Mouse (Mus musculus) limb, embryonic 15.5 days (tissue): ENCODE measurements around the gene Mdm2. TPM values are rescaled to one million over a fixed set of nuclear protein-coding genes. Genes with fewer than 3 reads are reported as not detected.

Source experiments
- ATAC-seq: fragments of 200-750 bp; cut with Nextera tagmentation; 2 replicates; pipeline ENCODE4 v1.8.0; 2017; ENCODE audit warnings: low read depth, moderate TSS enrichment; ENCODE audit not compliant: insufficient number of reproducible peaks, low FRiP score, low TSS enrichment
- H3K27ac ChIP-seq: fragments of 300-500 bp; sonication (generic); 2 replicates; pipeline ENCODE4 v1.5.1; 2015; ENCODE audit warnings: moderate library complexity, mild to moderate bottlenecking, inconsistent platforms
- H3K27me3 ChIP-seq: fragments of 300-500 bp; sonication (generic); 2 replicates; pipeline ENCODE4 v1.6.1; 2015; ENCODE audit warnings: inconsistent platforms
- H3K36me3 ChIP-seq: fragments of 300-500 bp; sonication (generic); 2 replicates; pipeline ENCODE4 v1.6.1; 2015; ENCODE audit warnings: inconsistent platforms
- H3K4me1 ChIP-seq: fragments of 300-500 bp; sonication (generic); 2 replicates; pipeline ENCODE4 v1.6.1; 2015; ENCODE audit warnings: inconsistent platforms
- H3K4me2 ChIP-seq: fragments of 300-500 bp; sonication (generic); 2 replicates; pipeline ENCODE4 v1.6.1; 2015; ENCODE audit warnings: mild to moderate bottlenecking, inconsistent platforms
- H3K4me3 ChIP-seq: fragments of 300-500 bp; sonication (generic); 2 replicates; pipeline ENCODE4 v1.5.1; 2015; ENCODE audit warnings: mild to moderate bottlenecking, inconsistent platforms
- H3K9ac ChIP-seq: fragments of 300-500 bp; sonication (generic); 2 replicates; pipeline ENCODE4 v1.6.1; 2015; ENCODE audit warnings: inconsistent platforms
- H3K9me3 ChIP-seq: fragments of 300-500 bp; sonication (generic); 2 replicates; pipeline ENCODE4 v1.6.1; 2016; ENCODE audit warnings: inconsistent platforms
- WGBS: fragments of 180-500 bp; shearing (Covaris S2); methylation state at CpG from one replicate; pipeline ENCODE4 v1.1.7; 2015; 5-methylcytosine and 5-hydroxymethylcytosine counted together
- polyA plus RNA-seq: library from polyadenylated mRNA; unstranded; fragments of >200 nt; fragmentation: Nextera tagmentation; extraction: Ambion mirVana; gene quantifications from 2 replicates; pipeline ENCODE4 v1.2.1, GENCODE M21; 2015

Mdm2 gene
- polyA plus RNA-seq, 1 experiment from 2014 or later: 40.2 TPM

DNA sequence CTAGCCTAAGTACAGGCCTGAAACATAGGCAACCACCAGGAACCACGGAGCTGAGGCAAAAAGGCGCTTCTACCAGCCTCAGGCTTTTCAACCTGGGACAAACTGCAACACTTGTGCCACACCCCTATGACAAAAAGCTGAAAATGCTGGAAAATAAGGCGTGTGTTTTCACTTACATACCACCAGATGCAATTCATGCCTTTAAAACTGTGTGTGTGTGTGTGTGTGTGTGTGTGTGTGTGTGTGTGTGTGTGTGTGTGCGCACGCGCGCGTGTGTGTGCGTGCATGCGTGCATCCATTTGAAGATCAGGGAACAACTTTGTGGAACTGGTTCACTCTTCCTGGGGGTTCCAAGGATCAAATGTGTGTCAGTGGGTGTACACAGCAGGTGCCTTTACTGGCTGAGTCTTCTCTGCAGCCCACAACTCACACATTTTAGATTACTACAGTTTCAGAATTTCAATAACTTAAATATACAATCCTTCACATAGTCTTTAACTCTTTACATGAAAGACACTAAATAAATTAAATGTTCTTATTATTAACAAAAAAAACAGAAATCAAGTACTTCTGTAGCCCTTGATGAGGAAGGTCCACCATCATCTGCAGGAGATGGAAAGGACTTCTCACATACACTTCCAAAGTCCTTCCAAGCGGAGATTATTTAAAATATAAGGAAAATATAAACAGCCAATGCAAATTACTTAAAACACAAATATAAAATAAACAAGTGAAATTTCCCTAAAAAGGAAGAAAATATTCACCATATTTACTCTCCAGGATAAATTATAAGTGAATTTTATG is 21.1 kb downstream of the Mdm2 start:
- Histone ChIP-seq H3K4me2 (no peak overlapping the region), H3K9ac (no peak overlapping the region), H3K9me3 (no peaks in the 10 kb centered on the region), H3K4me1 (no peaks in the 10 kb centered on the region), H3K36me3 (peaks cover 49% of the 10 kb centered on the region), H3K4me3 (no peak overlapping the region), H3K27me3 (no peaks in the 10 kb centered on the region), H3K27ac (no peak overlapping the region)
- no peak for ATAC-seq
- WGBS: 92% methylated on average over 11 of the region's 11 CpGs

DNA sequence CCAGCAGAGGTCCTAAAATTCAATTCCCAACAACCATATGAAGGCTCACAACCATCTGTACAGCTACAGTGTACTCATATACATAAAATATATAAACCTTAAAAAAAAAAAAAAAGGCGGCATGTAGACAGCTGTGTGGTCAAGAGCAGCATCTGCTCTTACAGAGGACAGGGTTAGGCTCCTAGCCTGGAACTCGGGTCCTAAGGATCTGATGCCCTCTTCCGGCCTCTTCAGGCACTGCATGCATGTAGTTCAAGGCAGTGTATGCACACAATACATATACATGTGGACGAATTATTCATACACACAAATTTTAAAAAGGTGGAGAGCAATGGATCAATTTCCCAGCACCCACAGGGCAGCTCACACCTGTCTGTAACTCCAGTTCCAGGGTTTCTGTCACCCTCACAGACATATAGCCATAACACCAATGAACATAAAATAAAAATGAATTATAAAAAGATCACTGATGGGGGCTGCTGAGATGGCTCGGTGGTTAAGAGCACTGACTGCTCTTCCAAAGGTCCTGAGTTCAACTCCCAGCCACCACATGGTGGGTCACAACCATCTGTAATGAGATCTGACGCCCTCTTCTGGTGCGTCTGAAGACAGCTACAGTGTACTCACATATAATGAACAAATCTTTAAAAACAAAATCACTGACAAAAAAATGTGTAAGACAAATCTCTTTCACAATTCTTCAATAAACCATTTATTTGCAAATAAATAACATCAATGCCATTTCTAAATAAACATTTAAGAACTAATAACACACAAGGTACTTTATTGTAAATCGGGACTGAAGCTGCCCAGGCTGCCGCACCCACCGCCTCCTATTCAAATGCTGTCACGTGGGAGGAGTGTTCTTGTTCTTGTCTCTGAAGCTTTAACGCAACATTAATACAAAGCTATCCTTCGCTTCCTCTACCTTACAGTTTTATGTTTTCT is 22.1 kb downstream of the Mdm2 start:
- no peaks in the 10 kb centered on the region for H3K27me3 ChIP-seq
- H3K9me3 ChIP-seq: no peaks in the 10 kb centered on the region
- no peak overlapping the region for H3K4me2 ChIP-seq
- H3K27ac ChIP-seq: no peak overlapping the region
- WGBS: 86% methylated on average over 13 of the region's 13 CpGs
- no peak overlapping the region for H3K9ac ChIP-seq
- peaks cover 47% of the 10 kb centered on the region for H3K36me3 ChIP-seq
- no peak overlapping the region for H3K4me3 ChIP-seq
- no peak for ATAC-seq
- no peaks in the 10 kb centered on the region for H3K4me1 ChIP-seq

DNA sequence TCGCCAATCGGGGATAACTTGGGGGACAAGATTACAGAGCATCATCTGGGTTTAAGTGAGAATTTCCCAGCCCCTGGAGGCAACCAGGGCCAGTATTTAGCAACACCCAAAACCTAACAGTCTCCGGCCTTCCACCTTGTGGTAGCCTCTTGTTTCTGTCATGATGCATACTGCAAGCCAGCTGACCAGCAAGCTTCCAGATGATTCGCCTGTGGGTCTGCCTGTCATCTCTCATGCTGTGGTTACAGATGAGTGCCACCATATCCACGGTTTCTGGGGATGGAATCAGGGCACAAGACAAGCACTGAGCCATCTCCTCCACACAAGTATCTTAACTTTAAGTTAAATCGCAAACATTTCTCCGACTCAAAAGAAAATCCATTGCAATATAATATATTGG is 23.0 kb downstream of the Mdm2 start:
- Histone ChIP-seq H3K9ac (no peak overlapping the region), H3K9me3 (no peaks in the 10 kb centered on the region), H3K27me3 (no peaks in the 10 kb centered on the region), H3K4me2 (no peak overlapping the region), H3K4me3 (no peak overlapping the region), H3K36me3 (peaks cover 41% of the 10 kb centered on the region), H3K27ac (no peak overlapping the region), H3K4me1 (0 out of 2 replicates have a peak, but pooled peaks cover 5% of the 10 kb centered on the region)
- ATAC-seq: no peak
- WGBS: 92% methylated on average over 7 of the region's 7 CpGs

DNA sequence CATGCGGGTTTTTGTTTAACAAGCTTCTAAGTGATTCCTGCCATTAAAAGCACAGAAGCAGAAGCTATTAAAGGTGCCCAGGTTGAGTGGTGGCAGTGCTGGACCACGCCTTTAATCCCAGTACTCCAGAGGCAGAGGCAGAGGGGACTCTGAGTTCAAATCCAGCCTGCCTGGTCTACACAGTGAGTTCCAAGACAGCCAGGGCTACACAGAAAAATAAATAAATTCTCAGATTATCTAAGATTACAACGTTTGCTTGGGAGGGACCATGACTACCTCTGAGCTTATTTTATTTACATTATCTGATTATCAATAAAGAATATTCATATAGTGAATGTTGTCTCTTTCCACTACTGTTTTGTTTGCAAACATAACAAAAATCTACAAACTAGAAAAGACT is 23.5 kb downstream of the Mdm2 start:
- H3K9ac ChIP-seq: no peak overlapping the region
- H3K9me3 ChIP-seq: no peaks in the 10 kb centered on the region
- 0 out of 2 replicates have a peak, but pooled peaks cover 5% of the 10 kb centered on the region for H3K4me1 ChIP-seq
- no peak overlapping the region for H3K4me3 ChIP-seq
- H3K27ac ChIP-seq: no peak overlapping the region
- WGBS: 72% methylated on average over 3 of the region's 3 CpGs
- peaks cover 36% of the 10 kb centered on the region for H3K36me3 ChIP-seq
- no peak for ATAC-seq
- no peak overlapping the region for H3K4me2 ChIP-seq
- no peaks in the 10 kb centered on the region for H3K27me3 ChIP-seq

DNA sequence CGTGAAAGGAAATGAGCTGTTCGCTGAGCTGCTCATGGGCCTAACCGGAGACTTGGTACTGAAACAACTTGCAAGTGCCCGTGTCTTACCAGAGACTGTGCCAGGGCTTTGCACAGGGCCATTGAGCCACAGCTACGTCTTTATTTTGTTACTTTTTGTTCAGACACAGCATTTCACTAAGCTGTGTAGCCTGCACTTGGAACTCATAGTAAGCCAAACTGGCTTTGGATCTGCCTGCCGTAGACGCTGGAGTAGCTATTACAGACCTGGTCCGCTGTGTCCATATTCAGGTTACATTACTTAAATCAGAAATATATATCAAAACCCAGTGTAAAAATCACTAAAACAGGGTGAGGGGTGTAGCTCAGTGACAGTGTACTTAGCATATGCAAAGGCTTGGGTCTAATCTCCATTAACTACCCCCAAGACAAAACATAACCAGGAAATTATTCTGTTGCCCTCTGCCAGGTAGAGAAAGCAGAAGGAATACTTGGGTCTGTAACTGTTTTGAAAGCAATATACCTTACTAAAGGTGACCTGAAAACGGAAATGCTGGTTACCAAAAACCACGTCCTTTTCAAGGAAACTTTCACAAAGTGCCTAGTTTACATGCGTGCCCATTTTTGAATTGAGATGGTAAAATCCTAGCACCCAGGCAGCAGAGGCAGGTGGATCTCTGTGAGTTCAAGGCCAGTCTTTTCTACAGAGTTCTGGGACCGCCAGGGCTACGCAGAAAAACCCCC is 24.5 kb downstream of the Mdm2 start:
- Histone ChIP-seq H3K9me3 (no peaks in the 10 kb centered on the region), H3K4me1 (0 out of 2 replicates have a peak, but pooled peaks cover 5% of the 10 kb centered on the region), H3K9ac (no peak overlapping the region), H3K27ac (no peak overlapping the region), H3K4me2 (no peak overlapping the region), H3K27me3 (no peaks in the 10 kb centered on the region), H3K4me3 (no peak overlapping the region), H3K36me3 (peaks cover 28% of the 10 kb centered on the region)
- WGBS: 90% methylated on average over 13 of the region's 13 CpGs
- ATAC-seq: no peak

DNA sequence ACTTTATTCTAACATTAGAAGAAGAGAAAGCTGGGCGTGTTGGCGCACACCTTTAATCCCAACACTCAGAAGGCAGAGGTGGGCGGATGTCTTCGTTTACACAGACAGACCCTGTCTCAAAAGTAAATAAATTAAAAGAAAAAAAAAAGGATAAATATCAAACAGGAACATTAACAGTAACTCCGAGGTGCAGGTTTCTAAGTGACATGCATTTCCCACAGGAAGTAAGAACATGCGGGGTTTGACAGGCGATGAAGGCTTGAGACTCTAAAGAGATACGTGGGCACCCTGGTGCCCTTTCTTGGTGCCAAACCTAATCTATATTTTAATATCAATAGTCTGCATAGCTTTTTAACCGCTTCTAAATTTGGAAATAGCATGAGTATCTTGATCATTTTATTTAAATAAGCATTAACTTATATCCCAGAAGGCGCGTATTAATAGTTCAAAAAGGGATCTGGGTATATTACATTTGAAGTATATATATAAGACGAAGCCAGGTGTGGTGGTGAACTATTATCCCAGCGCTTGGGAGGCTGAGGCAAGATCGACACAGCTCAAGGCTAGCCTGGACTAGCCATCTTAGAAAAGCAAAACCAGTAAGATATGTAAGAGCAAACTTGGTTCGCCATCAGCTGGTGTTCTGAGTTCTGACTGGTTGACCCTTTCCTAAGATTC is 25.2 kb downstream of the Mdm2 start:
- H3K9ac ChIP-seq: no peak overlapping the region
- H3K9me3 ChIP-seq: no peaks in the 10 kb centered on the region
- no peak for ATAC-seq
- H3K27me3 ChIP-seq: no peaks in the 10 kb centered on the region
- 0 out of 2 replicates have a peak, but pooled peaks cover 5% of the 10 kb centered on the region for H3K4me1 ChIP-seq
- no peak overlapping the region for H3K4me2 ChIP-seq
- H3K36me3 ChIP-seq: peaks cover 22% of the 10 kb centered on the region
- no peak overlapping the region for H3K27ac ChIP-seq
- H3K4me3 ChIP-seq: no peak overlapping the region
- WGBS: 89% methylated on average over 15 of the region's 15 CpGs

DNA sequence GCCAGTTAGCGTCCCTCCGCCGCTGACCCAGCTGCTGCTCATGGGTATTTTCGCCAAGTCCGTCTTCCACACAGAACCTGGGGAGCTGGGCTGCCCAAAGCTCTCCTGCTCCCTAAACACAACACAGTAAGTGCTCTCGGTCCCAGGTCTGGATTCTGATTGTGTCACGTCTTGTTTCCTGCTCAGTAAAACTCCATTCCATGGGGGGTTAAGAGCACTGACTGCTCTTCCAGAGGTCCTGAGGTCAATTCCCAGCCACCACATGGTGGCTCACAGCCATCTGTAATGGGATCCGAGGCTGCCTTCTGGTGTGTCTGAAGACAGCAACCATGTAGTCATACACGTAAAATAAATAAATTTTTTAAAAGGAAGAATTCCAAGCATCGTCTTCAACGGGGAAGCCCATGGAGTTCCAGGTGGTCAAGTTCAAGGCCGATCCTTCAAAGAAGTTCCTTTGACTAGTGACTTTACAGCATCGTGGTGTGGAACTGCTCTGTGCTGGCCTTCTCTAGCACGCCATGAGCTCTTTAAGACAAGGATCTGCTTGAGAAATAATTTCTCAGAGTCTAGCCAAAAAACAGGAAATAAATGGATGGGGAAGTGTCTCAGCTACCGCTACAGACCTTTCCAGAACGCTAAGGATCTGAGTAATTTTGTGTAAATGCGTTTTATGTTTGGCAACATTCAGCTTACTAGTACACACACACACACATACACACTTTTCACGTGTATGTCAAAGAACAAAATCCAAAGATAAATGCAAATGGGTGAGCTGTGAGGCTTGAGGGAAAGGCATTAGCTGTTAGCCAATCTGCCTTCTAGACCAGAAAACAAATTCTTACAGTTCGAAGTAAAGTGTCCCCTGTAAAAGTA is 26.0 kb downstream of the Mdm2 start:
- no peak for ATAC-seq
- 84% methylated on average over 19 of the region's 19 CpGs for whole genome bisulfite sequencing
- Histone ChIP-seq H3K9me3 (no peaks in the 10 kb centered on the region), H3K4me3 (no peak overlapping the region), H3K4me2 (no peak overlapping the region), H3K4me1 (0 out of 2 replicates have a peak, but pooled peaks cover 5% of the 10 kb centered on the region), H3K27me3 (no peaks in the 10 kb centered on the region), H3K36me3 (peaks cover 18% of the 10 kb centered on the region), H3K27ac (no peak overlapping the region), H3K9ac (no peak overlapping the region)

DNA sequence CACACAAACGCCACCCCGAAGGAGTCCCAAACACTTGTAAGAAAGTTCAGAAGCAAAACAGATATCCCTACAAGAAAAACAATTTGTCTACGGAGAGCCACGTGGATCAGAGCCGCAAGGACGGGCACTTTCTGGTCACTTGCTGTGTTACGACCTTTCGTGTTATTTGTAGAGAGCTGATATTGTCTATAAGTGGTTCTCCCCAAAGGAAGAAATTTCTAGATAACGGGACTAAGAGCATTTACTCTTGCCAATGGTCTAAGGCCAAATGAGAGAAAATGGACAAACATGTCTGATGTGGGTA is 26.9 kb downstream of the Mdm2 start:
- no peak overlapping the region for H3K9ac ChIP-seq
- H3K9me3 ChIP-seq: no peaks in the 10 kb centered on the region
- H3K27me3 ChIP-seq: no peaks in the 10 kb centered on the region
- H3K36me3 ChIP-seq: peaks cover 11% of the 10 kb centered on the region
- ATAC-seq: no peak
- 83% methylated on average over 9 of the region's 9 CpGs for WGBS
- 0 out of 2 replicates have a peak, but pooled peaks cover 5% of the 10 kb centered on the region for H3K4me1 ChIP-seq
- no peak overlapping the region for H3K27ac ChIP-seq
- no peak overlapping the region for H3K4me3 ChIP-seq
- no peak overlapping the region for H3K4me2 ChIP-seq

DNA sequence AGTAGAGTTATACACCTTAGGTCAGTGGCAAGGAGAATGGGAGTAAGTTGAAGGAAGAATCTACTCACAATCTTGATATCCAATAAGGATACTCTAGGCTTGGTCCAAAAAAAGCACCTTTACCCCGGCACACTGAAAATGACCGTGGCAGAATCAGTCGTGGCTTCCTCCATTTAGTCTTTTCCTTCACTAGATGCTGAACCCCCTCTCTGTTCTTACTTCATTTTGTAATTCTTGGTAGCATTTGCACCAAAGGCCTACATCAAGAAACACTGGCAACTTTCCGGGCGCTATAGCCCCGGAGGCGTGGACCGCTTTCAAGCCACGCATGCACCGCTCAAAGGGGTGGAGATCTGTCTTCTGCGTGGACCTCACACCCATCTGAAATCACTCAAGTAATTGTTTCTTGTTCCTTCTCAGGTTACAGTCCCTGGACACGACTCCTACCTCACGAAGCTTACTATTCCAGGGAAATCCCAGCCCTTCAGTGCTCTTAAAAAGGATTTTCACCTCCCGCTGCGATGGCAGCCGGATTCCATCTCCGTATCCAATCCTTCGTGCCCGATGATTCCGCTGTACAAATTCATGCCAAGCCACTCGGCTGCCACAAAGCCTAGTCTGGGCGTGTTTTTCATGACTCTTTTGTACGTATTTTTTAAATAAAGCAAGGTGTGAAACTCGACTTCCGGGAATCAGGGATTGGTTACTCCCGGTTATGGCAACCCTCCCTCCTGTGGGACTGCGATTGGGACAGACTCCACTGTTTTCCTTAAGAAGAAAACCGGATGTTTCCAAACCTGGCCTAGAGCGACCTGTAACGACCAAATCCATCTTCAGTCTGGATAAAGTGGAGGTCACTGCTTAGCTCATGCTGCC is 27.5 kb downstream of the Mdm2 start:
- no peak overlapping the region; the same call in 1 of the 2 replicates for H3K4me3 ChIP-seq
- WGBS: 52% methylated on average over 30 of the region's 30 CpGs
- H3K4me1 ChIP-seq: 0 out of 2 replicates have a peak, but pooled peaks cover 5% of the 10 kb centered on the region
- H3K9ac ChIP-seq: no peak overlapping the region
- H3K27ac ChIP-seq: no peak overlapping the region
- peaks cover 5% of the 10 kb centered on the region; the same call in 1 of the 2 replicates for H3K36me3 ChIP-seq
- H3K9me3 ChIP-seq: no peaks in the 10 kb centered on the region
- 0 out of 2 replicates have a peak overlapping the region, but pooled peaks have one; percentile 14 for H3K4me2 ChIP-seq
- H3K27me3 ChIP-seq: no peaks in the 10 kb centered on the region
- no peak for ATAC-seq
